Mouse (Mus musculus) common myeloid progenitor, adult 5-6 weeks (primary cell): ENCODE results near the gene Arrdc5. TPM values are rescaled to one million over a fixed set of nuclear protein-coding genes. Genes with fewer than 3 reads are reported as not detected.
"Not testable (repeated sequence)": the region's sequence is repeated elsewhere in the genome, so short reads cannot be mapped to it uniquely, and the experiment has no call there.

Source experiments
- ATAC-seq: replicated peaks from 2 replicates; pipeline ENCODE4 v1.8.0; 2016; ENCODE audit warnings: low read depth, mild to moderate bottlenecking, moderate TSS enrichment, inconsistent platforms; ENCODE audit not compliant: poor library complexity, severe bottlenecking
- total RNA-seq: library from RNA; stranded (forward); fragments of 200-1000, 187-1606 nt; gene quantifications from 2 replicates; pipeline ENCODE4 v1.2.3, GENCODE M21; 2017

Gene Arrdc5
- total RNA-seq, 1 experiment from 2014 or later = not detected

DNA sequence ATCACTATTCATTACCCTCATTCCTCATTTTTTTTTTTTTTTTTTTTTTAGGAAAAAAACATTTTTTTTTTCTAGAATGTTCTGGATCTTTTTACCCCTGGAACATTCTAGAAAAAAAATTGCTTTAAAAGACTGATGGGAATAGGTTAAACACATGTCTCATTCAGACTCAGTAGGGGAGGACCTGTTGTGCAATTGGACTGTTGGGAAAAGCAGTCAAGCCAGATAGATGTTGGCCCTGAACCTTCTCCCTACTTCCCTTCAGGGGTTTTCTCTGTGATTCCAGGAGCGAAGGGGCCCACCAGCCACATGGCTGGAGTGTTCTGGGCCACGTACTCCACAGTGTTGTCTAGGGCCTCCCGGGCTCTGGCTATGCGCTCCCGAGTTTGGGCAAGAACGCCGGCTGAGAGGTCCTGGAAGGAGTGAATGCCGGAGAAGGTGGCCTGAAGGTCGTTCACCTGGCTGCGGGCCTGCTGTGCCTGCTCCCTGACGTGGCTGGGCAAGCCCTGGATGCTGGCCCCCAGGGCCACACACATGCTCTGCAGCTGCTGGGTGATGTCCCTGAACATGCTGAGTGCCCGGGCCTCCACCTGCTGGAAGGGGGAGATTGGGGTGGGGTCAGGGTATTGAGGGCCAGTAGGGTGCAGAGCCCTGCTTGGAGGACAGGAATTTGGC is 20.5 kb downstream of the Arrdc5 start:
- ATAC-seq = no peak

DNA sequence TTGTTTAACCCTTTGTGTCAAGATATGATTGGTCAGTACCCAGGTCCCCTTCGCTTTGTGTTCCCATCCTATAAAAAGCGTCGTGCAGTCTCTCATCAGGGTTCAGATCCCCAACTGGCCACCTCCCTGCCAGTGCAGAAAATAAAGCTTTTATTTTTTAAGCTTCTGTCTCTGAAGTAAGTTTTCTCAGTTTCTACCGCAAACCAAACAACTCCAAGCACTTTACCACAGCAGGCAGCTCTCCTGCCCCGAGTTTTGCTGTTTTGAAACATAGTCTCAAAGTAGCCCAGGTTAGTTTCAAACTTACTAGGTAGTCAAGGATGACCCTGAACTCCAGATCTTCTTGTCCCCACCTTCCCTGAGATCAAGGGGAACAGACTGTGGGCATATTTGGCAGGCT is 21.7 kb downstream of the Arrdc5 start:
- no peak for ATAC-seq

DNA sequence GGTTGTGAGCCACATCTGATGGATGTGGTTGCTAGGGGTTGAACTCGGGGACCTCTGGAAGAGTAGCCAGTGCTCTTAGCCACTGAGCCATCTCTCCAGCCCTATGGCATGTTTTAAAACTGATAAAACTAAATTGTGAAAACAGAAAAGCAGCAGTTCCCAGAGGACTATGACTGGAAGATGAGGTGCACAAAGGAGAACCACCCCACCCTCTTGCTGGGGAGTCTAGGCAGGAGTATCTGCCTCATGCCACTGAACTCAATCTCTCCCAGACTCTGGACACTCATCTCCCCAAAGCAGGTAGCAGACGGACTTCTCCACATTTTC is 22.6 kb downstream of the Arrdc5 start:
- no peak for ATAC-seq

DNA sequence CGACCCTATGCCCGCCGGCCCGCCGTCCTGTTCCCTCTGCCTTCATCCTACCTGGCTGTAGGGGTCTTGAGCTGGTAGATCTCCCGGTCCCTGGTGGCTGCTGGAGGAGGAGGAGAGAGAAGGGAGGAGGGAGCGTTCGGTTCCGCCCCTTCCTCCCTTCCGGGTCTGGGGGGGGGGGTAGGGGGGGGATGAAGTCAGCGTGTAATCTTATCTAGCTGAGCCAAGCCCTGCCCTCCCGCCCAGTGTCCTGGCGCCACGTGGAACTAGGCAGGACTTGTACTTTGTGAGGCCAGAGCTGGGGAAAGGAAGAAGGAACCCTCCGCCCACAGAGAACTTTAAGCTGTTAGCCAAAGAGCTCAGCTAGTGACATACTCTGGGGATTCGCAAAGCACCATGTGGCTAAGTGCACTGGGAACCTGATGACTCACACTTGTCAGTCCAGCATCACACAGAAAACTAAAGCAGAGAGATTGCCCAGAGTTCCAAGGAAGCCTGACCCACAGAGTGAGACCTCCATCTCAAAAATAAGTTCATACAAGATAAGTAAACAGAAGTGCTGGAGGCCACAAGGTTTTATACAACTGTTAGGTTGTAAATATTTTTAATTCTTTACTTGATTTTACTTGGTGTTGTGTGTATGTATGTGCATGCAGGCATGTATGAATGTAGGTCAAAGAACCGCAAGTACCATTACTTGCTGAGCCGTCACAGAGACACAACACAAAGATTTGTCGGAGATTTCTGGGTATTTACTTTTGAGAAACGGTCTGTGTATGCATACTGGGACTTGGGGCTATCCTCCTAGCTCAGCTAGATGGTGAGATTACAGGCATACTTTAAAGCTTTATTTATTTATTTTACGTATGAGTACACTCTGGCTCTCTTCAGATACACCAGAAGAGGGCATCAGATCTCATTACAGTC is 23.2 kb downstream of the Arrdc5 start, which contains the start of gene Ticam1:
Gene Ticam1 (minus strand): TSS at position 144 of the 924 bp plus-strand sequence.
- ATAC-seq = peak; percentile 92

DNA sequence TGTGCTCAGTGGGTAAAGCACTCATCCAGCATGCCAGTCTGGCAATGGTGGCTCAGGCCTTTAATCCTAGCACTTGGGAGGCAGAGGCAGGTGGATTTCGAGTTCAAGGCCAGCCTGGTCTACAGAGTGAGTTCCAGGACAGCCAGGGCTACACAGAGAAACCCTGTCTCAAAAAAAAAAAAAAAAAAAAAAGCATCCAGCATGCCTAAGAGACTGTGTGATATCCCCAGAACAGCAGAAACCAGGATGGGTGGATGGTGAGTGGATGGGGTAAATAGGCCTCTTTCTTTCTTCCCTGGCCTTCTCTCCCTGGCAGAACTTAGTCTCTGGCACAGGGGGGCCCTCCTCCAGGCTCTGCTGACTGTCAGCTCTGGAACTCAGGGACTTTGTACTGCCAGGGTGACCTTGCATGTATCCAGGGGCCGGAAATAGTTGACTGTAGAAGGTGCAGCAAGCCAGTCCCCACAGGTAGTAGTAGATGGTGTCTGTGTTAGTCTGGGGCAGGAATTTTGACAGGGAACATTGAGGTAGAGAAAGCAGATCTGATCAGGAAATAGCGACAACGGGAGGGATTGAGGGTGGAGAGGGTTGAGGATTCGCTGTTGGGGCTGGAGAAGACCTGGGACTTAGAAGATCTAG is 24.1 kb downstream of the Arrdc5 start:
- ATAC-seq = no peak

DNA sequence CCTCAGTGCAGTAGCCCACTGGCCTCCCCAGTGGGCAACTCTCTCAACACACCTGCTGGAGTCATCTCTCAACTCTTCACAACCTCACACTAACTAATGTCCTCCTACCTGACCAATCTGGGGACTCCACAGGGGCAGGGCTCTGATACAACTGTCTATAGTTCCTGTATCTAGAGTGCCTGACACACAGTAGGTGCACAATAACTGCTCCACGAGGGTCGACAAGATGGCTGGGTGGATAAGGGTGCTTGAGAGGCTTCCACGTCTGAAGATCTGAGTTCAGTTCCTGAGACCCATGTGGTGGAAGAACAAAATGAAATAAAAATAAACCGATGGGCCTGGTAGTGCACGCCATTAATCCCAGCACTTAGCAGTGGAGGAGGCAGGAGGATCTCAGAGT is 26.1 kb downstream of the Arrdc5 start:
- ATAC-seq = no peak

DNA sequence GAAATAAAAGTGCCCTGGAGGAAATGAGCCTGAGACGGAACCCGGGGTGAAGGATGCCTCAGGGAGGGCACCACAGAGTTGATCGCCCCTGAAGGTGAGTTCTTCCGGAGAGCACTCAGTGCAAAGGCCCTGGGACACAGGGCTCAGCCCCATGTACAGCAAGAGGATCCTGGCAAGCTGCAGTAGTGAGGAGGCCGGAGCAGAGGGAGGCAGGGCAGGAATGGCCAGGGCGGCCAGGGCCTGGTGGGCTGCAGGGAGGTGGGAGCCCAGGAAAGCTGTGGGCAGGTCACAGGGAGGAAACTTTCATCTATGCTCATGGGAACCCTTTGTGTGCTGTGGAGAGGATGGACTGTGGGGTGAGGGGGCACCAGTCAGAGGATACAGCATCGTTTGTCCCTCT is 26.6 kb downstream of the Arrdc5 start:
- no peak for ATAC-seq

DNA sequence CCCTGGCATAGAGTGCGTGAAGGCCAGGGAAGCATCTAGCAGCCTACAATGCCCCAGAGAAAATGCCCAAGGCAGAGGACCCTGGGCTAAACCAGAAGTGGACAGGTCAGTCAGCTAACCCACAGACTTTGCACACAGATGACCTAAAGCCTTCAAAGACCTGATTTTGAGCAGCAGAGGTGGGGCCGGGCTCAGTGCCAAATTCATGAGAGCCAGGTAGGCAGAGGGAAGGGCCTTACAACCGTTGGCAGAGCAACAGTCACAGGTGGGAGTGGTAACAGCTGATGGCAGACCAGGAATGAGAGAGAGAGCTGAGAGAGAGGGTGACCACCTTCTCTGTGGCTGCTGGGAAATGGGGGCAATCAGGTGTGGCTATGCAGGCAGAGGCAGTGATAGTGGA is 27.4 kb downstream of the Arrdc5 start:
- ATAC-seq = no peak

DNA sequence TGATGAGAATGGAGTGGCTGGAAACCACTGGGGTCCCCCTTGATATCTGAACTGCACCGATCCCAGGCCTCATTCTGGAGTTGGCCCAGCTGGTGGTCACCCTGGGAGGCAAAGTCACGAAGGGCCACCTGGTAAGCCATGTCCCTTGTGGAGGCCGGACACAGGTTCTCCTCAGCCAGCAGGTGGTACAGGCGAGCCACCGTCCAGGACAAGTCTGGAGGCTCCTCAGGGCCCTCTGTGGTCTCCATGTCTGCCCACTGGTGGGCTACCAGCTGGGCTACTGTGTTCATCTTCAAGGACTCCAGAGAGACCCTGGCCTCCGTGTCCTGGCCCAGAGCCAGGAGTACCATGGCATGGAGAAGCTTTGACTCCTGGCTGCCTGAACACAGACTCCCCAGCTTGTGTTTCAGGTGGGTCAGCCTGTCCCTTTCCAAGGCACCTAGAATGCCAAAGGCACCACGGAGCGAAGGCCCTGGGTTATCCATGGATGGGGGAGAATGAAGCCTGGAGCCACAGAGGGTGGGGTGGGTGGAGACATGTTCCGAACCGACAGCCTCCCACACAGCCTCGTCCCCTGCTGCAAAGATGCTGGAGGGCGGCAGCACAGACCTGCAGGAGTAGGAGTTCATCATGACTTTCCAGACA is 28.4 kb downstream of the Arrdc5 start:
- ATAC-seq = no peak

DNA sequence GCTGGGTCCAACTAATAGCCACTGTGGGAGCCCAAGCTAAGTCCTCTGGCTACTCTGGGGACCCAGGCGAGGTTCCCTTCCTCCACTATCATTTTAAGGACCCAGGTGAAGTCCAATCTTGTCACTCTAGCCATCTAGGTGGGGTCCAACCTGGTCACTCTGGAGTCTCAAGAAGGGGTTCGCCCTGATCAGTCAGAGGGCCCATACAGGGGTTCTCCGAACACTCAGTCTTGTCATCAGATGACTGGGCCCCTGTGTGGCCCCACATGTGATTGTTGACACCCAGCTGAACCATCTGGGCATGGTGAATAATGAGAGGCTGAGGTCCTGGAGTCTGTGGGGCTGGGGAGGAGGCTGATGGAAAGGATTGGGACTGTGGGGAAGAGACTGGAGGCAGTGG is 30.3 kb downstream of the Arrdc5 start:
- no peak for ATAC-seq

DNA sequence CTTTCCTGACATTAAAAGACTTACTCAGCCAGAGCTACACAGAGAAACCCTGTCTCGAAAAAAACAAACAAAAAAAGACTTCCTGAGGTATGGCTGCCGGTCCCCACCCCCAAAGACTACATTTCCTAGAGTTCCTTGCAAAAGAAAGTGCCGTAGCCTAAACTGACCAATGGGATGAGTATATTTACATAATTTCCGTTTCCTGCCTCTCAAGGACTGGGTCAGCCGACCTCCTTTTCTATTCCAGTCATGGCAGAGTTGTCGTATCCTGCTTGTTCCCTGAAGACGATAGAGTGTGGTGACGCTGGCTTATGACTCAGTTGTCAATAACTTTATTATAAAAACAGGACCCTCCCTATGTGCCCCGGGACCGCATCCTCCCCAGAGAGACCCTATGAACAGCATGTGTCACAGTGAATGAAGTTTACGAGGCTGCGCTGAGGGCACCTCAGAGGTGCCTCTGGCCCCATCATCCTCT is 30.9 kb downstream of the Arrdc5 start:
- peak; percentile 91 for ATAC-seq

DNA sequence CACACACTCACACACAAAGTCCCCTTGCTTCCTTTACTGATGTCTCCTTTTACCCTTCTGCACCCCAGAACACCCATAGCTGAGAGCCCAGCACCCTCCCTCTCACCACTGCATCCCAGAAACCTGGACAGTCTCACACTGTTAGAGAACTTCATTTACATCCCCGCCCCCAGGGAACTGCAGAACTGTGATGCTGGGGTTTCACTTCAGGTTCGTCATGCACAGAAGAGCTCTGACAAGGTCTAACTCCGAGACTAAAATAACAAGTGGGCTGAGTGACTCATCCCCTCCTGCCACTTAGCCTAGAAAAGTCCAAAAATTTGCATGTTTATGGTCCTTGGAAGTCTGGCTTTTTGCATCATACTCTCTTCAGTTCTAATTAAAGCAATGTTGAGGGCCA is 33.8 kb downstream of the Arrdc5 start:
- ATAC-seq = peak; percentile 27

DNA sequence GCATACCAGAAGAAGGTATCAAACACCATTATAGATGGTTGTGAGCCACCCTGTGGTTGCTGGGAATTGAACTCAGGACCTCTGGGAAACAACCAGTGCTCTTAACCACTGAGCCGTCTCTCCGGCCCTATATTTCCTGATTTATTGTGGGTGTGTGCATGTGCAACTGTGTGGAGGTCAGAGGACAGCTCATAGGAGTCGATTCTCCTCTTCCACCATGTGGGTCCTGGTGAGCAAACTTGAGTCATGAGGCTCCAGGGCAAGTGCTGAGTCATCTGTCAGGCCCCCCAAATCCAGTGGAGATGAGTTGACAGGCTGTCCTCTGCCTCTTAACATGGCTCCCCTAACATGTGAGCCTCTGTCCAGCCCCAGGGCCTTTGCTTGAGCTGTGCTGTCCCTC is 34.2 kb downstream of the Arrdc5 start:
- ATAC-seq = no peak

DNA sequence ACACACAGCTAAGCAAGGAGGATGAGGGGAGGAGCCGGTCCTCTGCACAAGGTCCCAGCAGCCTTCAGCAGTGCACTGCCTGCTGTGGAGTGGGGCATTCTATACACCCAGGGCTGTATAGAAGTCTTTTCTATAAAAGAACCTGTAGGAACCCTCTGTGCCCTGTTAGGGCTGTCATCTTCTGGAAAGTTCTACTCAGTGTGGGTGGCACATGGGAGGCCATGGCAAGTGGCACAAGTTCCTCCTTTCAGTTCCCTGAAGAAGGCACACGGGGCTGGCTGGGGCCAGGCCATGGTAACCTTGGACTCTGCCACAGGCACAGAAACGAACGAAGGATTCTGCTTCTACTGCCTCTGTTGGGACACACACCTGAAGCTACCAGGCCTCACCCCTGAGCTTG is 35.1 kb downstream of the Arrdc5 start:
- ATAC-seq = peak; percentile 9; the same call in 1 of the 2 replicates

DNA sequence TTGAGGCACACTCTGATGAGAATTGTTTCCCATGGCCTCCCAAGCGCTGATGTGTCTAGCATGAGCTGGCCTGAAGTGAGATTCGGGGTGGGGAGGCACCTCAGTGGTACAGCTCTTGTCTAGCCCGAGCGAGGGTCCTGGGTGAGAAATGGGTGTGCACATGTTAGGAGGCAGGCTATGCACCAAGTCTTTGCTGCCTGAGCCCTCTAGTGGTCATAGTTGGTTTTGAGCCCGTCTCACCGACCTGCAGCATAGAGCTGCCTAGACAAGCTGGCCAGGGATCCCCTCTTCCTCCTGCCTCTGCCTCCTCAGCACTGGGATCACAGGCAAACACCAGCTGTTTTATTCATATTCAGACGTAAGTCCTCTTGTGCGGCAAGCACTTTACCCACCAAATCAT is 36.1 kb downstream of the Arrdc5 start:
- ATAC-seq = peak; percentile 79

DNA sequence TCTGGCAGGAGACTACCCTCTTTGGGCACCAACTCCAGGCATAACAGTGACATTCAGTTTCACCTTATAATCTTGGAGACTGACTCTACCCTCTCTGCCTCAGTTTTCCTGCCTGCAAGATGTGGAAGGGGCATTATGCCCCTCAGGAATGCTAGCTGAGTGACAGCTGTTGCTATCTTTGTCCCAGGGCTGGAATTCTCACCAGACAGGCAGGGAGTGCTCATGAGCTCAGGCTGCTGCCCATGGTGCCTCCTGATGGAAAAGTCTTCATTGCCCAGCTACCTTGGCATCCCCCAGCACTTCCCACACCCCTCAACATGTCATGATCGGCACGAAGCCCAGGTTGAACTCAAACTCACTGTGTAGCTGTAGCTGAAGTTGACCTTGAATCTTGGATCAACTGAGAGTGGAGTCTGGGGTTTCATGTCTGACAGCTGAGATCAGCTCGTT is 37.4 kb downstream of the Arrdc5 start:
- ATAC-seq = no peak

DNA sequence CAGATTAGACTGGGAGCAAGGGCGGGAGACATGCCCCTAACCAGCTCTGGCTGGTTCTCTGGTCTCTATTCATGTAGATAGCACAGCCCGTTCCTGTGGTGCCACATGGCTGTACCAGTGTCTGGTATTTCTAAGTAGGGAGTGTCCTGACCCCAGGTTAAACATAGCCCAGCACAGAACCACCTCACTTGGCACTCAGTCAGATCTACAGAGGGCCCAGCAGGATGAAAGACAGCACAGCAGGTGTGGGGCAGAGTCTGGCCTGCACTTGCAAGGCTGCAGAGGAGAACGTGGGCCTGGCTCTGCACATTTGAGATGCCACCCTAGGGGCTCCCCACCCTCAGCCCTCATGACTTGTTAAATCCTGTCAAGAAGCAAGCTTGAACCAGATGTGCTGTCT is 38.9 kb downstream of the Arrdc5 start:
- ATAC-seq = no peak

DNA sequence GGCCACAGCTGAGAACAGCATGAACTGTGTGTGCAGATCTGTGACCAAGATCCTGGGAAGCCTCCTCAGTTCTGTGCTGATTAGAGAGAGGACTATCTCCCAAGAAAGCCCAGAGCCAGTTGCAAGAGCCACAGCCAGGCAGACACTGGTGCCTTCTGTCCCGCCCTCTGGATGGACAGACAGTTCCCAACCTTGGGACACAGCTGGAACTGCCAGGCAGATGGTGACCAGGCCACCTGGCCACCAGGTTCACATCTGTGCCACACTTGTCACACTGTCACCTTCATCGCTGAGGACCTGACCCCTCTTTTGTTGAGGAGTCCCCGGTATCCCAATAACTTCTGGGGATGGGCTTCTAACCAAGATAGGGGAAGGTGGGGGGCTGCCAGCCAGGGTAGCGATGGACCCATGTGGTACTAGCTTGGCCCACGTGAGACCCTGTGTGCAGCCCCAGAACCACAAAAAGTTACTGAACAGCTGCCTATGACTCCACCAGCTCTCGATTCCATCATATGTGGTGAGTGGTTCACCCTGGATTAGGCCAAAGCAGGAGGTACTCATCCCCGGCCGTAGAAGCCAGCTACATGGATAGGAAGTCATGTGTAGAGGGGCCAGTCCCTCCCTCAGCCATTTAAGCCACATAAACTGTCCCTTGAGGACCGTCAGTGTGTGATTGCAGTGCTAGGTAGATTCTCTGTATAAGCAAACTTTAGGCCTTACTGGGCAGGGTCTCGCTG is 40.6 kb downstream of the Arrdc5 start:
- no peak for ATAC-seq

DNA sequence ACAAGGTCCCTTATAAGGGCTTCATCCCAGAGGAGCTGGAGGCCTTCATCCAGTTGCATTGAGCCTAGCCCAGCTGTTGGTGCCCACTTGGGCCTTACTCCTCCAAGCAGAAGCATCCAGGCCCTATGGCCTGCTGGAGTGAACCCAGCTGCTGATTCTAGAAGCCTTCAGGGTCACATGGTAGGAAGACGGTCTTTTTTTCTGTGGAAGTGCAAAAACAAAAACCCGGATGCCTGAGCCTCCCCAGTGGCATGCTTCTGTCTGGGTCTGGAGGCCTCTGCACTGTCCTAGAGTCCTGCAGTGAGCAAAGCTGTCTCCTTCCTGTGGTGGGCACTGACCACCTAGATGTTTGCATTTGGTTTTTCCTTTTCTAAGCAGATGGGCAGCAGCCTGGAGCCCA is 41.3 kb downstream of the Arrdc5 start:
- ATAC-seq = not testable (repeated sequence)

DNA sequence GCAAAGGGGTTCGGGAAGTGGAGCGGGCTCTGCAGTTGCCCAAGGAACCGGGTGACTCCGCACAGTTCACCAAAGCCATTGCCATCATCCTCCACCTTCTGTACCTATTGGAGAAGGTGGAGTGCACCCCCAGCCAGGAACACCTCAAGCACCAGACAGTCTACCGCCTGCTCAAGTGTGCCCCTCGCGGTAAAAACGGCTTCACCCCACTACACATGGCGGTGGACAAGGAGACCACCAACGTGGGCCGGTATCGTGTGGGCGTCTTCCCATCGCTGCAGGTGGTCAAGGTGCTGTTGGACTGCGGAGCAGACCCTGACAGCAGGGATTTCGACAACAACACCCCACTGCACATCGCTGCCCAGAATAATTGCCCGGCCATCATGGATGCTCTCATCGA is 41.8 kb downstream of the Arrdc5 start:
- ATAC-seq = not testable (repeated sequence)
